Mouse (Mus musculus) midbrain, embryonic 15.5 days (tissue): ENCODE measurements around the gene Ptges. TPM values are rescaled to one million over a fixed set of nuclear protein-coding genes. Genes with fewer than 3 reads are reported as not detected.

Experiments used
- polyA plus RNA-seq: library from polyadenylated mRNA; unstranded; fragments of >200 nt; fragmentation: Nextera tagmentation; extraction: Ambion mirVana; gene quantifications from 2 replicates; pipeline ENCODE4 v1.2.1, GENCODE M21; 2015

Gene Ptges
- polyA plus RNA-seq, 1 experiment from 2014 or later = 6.3 TPM

Other genes with a start within 250 kb of the Ptges start
- gene 1700001O22Rik, start 126.2 kb downstream of the Ptges start, polyA plus RNA-seq = 1.2 and 1.7 TPM in 2 replicates
- 122 and 123 TPM in 2 replicates for gene Ntmt1, start 122.0 kb downstream of the Ptges start, polyA plus RNA-seq
- 44.9 and 47.5 TPM in 2 replicates for gene Asb6, start 99.5 kb downstream of the Ptges start, polyA plus RNA-seq
- gene Prrx2, start 94.9 kb downstream of the Ptges start, polyA plus RNA-seq = 3.7 and 4.0 TPM in 2 replicates
- 19.9 and 20.8 TPM in 2 replicates for gene Tor1b, start 23.1 kb upstream of the Ptges start, polyA plus RNA-seq
- 90.6 and 97.3 TPM in 2 replicates for gene Tor1a, start 38.1 kb upstream of the Ptges start, polyA plus RNA-seq
- gene BC005624, start 52.3 kb upstream of the Ptges start, polyA plus RNA-seq = 96.4 and 100 TPM in 2 replicates
- gene Usp20, start 52.4 kb upstream of the Ptges start, polyA plus RNA-seq = 50.2 and 55.5 TPM in 2 replicates
- 29.6 and 29.7 TPM in 2 replicates for gene Fnbp1, start 212.1 kb upstream of the Ptges start, polyA plus RNA-seq
- gene Gpr107, start 222.5 kb upstream of the Ptges start, polyA plus RNA-seq = 39.6 and 41.0 TPM in 2 replicates